Mouse (Mus musculus) kidney, postnatal 36 days (tissue): ENCODE results near the gene Atpaf2.

Experiments used
- DNase-seq, 2 experiments: peaks; one replicate each; pipeline ENCODE4 v3.0.0; 2021 to 2022; ENCODE audit warnings: mixed read lengths in 2 of 2

Gene Atpaf2

GRCm38 (mm10) chr11:60396546-60396945 lies 21.7 kb downstream of the Atpaf2 start:
- DNase-seq, result peak in 1 of 2 experiments; percentile 48

GRCm38 (mm10) chr11:60391346-60391745 lies 26.9 kb downstream of the Atpaf2 start:
- DNase-seq, result no peak

- peak in 1 of 2 experiments; percentile 17 for DNase-seq
These were observed 30.3 kb downstream of the Atpaf2 start for GRCm38 (mm10) chr11:60387944-60388343.

- no peak for DNase-seq
These were observed 32.3 kb downstream of the Atpaf2 start for GRCm38 (mm10) chr11:60385946-60386345.

GRCm38 (mm10) chr11:60384762-60385421 lies 33.4 kb downstream of the Atpaf2 start:
- no peak for DNase-seq

- no peak for DNase-seq
These were observed 34.7 kb downstream of the Atpaf2 start for GRCm38 (mm10) chr11:60383518-60383917.

- no peak for DNase-seq
These were observed 43.8 kb downstream of the Atpaf2 start for GRCm38 (mm10) chr11:60374481-60374880.

GRCm38 (mm10) chr11:60370431-60370830 lies 47.8 kb downstream of the Atpaf2 start:
- DNase-seq, result no peak

- DNase-seq, result no peak
These were observed 48.8 kb downstream of the Atpaf2 start for GRCm38 (mm10) chr11:60369448-60369847.

- DNase-seq, result no peak
These were observed 49.3 kb downstream of the Atpaf2 start for GRCm38 (mm10) chr11:60368909-60369308.

- DNase-seq, result no peak
These were observed 51.0 kb downstream of the Atpaf2 start for GRCm38 (mm10) chr11:60367256-60367655.

GRCm38 (mm10) chr11:60366239-60367019 lies 51.8 kb downstream of the Atpaf2 start:
- DNase-seq, result no peak

GRCm38 (mm10) chr11:60360631-60361201 lies 57.5 kb downstream of the Atpaf2 start:
- peak; percentile 51 to 68 for DNase-seq

GRCm38 (mm10) chr11:60359936-60360335 lies 58.3 kb downstream of the Atpaf2 start:
- no peak for DNase-seq

GRCm38 (mm10) chr11:60359138-60359537 lies 59.1 kb downstream of the Atpaf2 start:
- no peak for DNase-seq

- DNase-seq, result peak; percentile 36 to 42
These were observed 59.7 kb downstream of the Atpaf2 start for GRCm38 (mm10) chr11:60358548-60358947.

GRCm38 (mm10) chr11:60357116-60357515 lies 61.1 kb downstream of the Atpaf2 start:
- DNase-seq, result no peak

GRCm38 (mm10) chr11:60355952-60356351 lies 62.3 kb downstream of the Atpaf2 start:
- DNase-seq, result no peak

- peak; percentile 99 to 100 for DNase-seq
These were observed 65.5 kb downstream of the Atpaf2 start, which contains the start of the genes Tom1l2 and Drc3 for GRCm38 (mm10) chr11:60352559-60353411. Gene Tom1l2, minus strand, starts transcription at chr11:60352905. Gene Drc3, plus strand, starts transcription at chr11:60353329.

- peak; percentile 19 to 48 for DNase-seq
These were observed 66.3 kb downstream of the Atpaf2 start for GRCm38 (mm10) chr11:60351925-60352371.

- DNase-seq, result peak; percentile 51 to 73
These were observed 66.9 kb downstream of the Atpaf2 start for GRCm38 (mm10) chr11:60351388-60351787.
